Mouse (Mus musculus) liver, embryonic 12.5 days (tissue): ENCODE measurements around the gene Cdc6. TPM values are rescaled to one million over a fixed set of nuclear protein-coding genes. Genes with fewer than 3 reads are reported as not detected.

Experiments used
- ATAC-seq: fragments of 200-750 bp; cut with Nextera tagmentation; 2 replicates; pipeline ENCODE4 v1.8.0; 2017; ENCODE audit warnings: moderate number of reproducible peaks, mild to moderate bottlenecking, moderate library complexity
- H3K27ac ChIP-seq: fragments of 300-500 bp; sonication (generic); 2 replicates; pipeline ENCODE4 v1.5.1; 2016; ENCODE audit warnings: mild to moderate bottlenecking
- H3K27me3 ChIP-seq: fragments of 300-500 bp; sonication (generic); replicated peaks from 2 replicates; pipeline ENCODE4 v1.6.1; 2016; ENCODE audit warnings: mild to moderate bottlenecking, moderate library complexity
- H3K36me3 ChIP-seq: fragments of 300-500 bp; sonication (generic); 2 replicates; pipeline ENCODE4 v1.6.1; 2016; ENCODE audit warnings: mild to moderate bottlenecking, moderate library complexity
- H3K4me1 ChIP-seq: fragments of 300-500 bp; sonication (generic); 2 replicates; pipeline ENCODE4 v1.6.1; 2016
- H3K4me2 ChIP-seq: fragments of 300-500 bp; sonication (generic); 2 replicates; pipeline ENCODE4 v1.6.1; 2016; ENCODE audit warnings: mild to moderate bottlenecking, moderate library complexity
- H3K4me3 ChIP-seq: fragments of 300-500 bp; sonication (generic); 2 replicates; pipeline ENCODE4 v1.5.1; 2016; ENCODE audit warnings: mild to moderate bottlenecking, moderate library complexity
- H3K9ac ChIP-seq: fragments of 300-500 bp; sonication (generic); 2 replicates; pipeline ENCODE4 v1.6.1; 2016; ENCODE audit warnings: mild to moderate bottlenecking, moderate library complexity
- H3K9me3 ChIP-seq: fragments of 300-500 bp; sonication (generic); replicated peaks from 2 replicates; pipeline ENCODE4 v1.6.1; 2016; ENCODE audit warnings: mild to moderate bottlenecking, moderate library complexity
- WGBS: fragments of 180-500 bp; shearing (Covaris S2); methylation state at CpG from one replicate; pipeline ENCODE4 v1.1.7; 2016; ENCODE audit not compliant: insufficient replicate concordance; 5-methylcytosine and 5-hydroxymethylcytosine counted together
- polyA plus RNA-seq: library from polyadenylated mRNA; unstranded; fragments of >200 nt; fragmentation: Nextera tagmentation; extraction: Ambion mirVana; gene quantifications from 2 replicates; pipeline ENCODE4 v1.2.1, GENCODE M21; 2016

Gene Cdc6
- polyA plus RNA-seq, 1 experiment from 2014 or later = 86.5 TPM

GRCm38 (mm10) chr11:98941341-98941825 is 33.8 kb downstream of the Cdc6 start:
- Histone ChIP-seq H3K9me3 (no peaks in the 10 kb centered on the region), H3K36me3 (no peaks in the 10 kb centered on the region), H3K4me3 (peak overlapping the region; percentile 49), H3K27ac (peak overlapping the region; percentile 61), H3K4me1 (peaks cover 98% of the 10 kb centered on the region), H3K4me2 (peak overlapping the region; percentile 94), H3K27me3 (peaks cover 65% of the 10 kb centered on the region), H3K9ac (peak overlapping the region; percentile 39)
- ATAC-seq = no peak
- WGBS = 8% methylated on average over 12 of the region's 12 CpGs

- 5% methylated on average over 15 of the region's 15 CpGs for WGBS
- Histone ChIP-seq H3K4me1 (peaks cover 94% of the 10 kb centered on the region), H3K27me3 (peaks cover 59% of the 10 kb centered on the region), H3K36me3 (no peaks in the 10 kb centered on the region), H3K27ac (peak overlapping the region; percentile 61), H3K9me3 (no peaks in the 10 kb centered on the region), H3K9ac (peak overlapping the region; percentile 39), H3K4me3 (peak overlapping the region; percentile 49), H3K4me2 (peak overlapping the region; percentile 94)
- peak; percentile 33; the same call in 1 of the 2 replicates for ATAC-seq
Measured at GRCm38 (mm10) chr11:98941826-98942550, 34.4 kb downstream of the Cdc6 start.

- Histone ChIP-seq H3K27ac (peak overlapping the region; percentile 61), H3K27me3 (peaks cover 54% of the 10 kb centered on the region), H3K36me3 (no peaks in the 10 kb centered on the region), H3K4me1 (peaks cover 94% of the 10 kb centered on the region), H3K4me3 (peak overlapping the region; percentile 49), H3K4me2 (peak overlapping the region; percentile 94), H3K9me3 (no peaks in the 10 kb centered on the region), H3K9ac (peak overlapping the region; percentile 29; the same call in 1 of the 2 replicates)
- WGBS = 29% methylated on average over 3 of the region's 3 CpGs
- ATAC-seq = no peak
Measured at GRCm38 (mm10) chr11:98942555-98942922, 34.9 kb downstream of the Cdc6 start.

- peaks cover 94% of the 10 kb centered on the region for H3K4me1 ChIP-seq
- ATAC-seq = no peak
- peak overlapping the region; percentile 94 for H3K4me2 ChIP-seq
- H3K9ac ChIP-seq = peak overlapping the region; percentile 29; the same call in 1 of the 2 replicates
- H3K27ac ChIP-seq = peak overlapping the region; percentile 61
- no peaks in the 10 kb centered on the region for H3K9me3 ChIP-seq
- WGBS = 63% methylated on average over 8 of the region's 8 CpGs
- peaks cover 48% of the 10 kb centered on the region for H3K27me3 ChIP-seq
- no peak overlapping the region for H3K4me3 ChIP-seq
- no peaks in the 10 kb centered on the region for H3K36me3 ChIP-seq
Measured at GRCm38 (mm10) chr11:98942923-98943641, 35.5 kb downstream of the Cdc6 start.

GRCm38 (mm10) chr11:98943741-98944461 is 36.3 kb downstream of the Cdc6 start:
- Histone ChIP-seq H3K36me3 (no peaks in the 10 kb centered on the region), H3K4me1 (peaks cover 94% of the 10 kb centered on the region), H3K27ac (peak overlapping the region; percentile 43), H3K9me3 (no peaks in the 10 kb centered on the region), H3K4me2 (peak overlapping the region; percentile 94), H3K27me3 (peaks cover 40% of the 10 kb centered on the region), H3K9ac (peak overlapping the region; percentile 12; the same call in 1 of the 2 replicates), H3K4me3 (no peak overlapping the region)
- 26% methylated on average over 14 of the region's 14 CpGs for WGBS
- no peak for ATAC-seq

GRCm38 (mm10) chr11:98944897-98945604 is 37.5 kb downstream of the Cdc6 start:
- peaks cover 91% of the 10 kb centered on the region for H3K4me1 ChIP-seq
- no peak for ATAC-seq
- no peaks in the 10 kb centered on the region for H3K36me3 ChIP-seq
- 46% methylated on average over 11 of the region's 11 CpGs for WGBS
- no peaks in the 10 kb centered on the region for H3K9me3 ChIP-seq
- H3K27ac ChIP-seq = peak overlapping the region; percentile 43; the same call in 1 of the 2 replicates
- no peak overlapping the region for H3K9ac ChIP-seq
- H3K4me2 ChIP-seq = peak overlapping the region; percentile 94
- peaks cover 36% of the 10 kb centered on the region for H3K27me3 ChIP-seq
- H3K4me3 ChIP-seq = no peak overlapping the region

- H3K4me1 ChIP-seq = peaks cover 86% of the 10 kb centered on the region
- no peaks in the 10 kb centered on the region for H3K9me3 ChIP-seq
- H3K36me3 ChIP-seq = peaks cover 1% of the 10 kb centered on the region; the same call in 1 of the 2 replicates
- no peak overlapping the region for H3K4me3 ChIP-seq
- no peak overlapping the region for H3K4me2 ChIP-seq
- H3K27me3 ChIP-seq = peaks cover 35% of the 10 kb centered on the region
- peak overlapping the region; percentile 28; the same call in 1 of the 2 replicates for H3K27ac ChIP-seq
- H3K9ac ChIP-seq = no peak overlapping the region
- WGBS = 35% methylated on average over 1 of the region's 3 CpGs
- no peak for ATAC-seq
Measured at GRCm38 (mm10) chr11:98945605-98945977, 38.0 kb downstream of the Cdc6 start.

GRCm38 (mm10) chr11:98947969-98948569 is 40.5 kb downstream of the Cdc6 start:
- Histone ChIP-seq H3K36me3 (peaks cover 7% of the 10 kb centered on the region; the same call in 1 of the 2 replicates), H3K4me3 (no peak overlapping the region), H3K27ac (peak overlapping the region; percentile 38; the same call in 1 of the 2 replicates), H3K4me1 (peaks cover 79% of the 10 kb centered on the region), H3K9ac (peak overlapping the region; percentile 6; the same call in 1 of the 2 replicates), H3K27me3 (peaks cover 32% of the 10 kb centered on the region), H3K9me3 (no peaks in the 10 kb centered on the region), H3K4me2 (peak overlapping the region; percentile 20)
- peak; percentile 18 for ATAC-seq
- WGBS = 10% methylated on average over 18 of the region's 18 CpGs

- H3K4me2 ChIP-seq = no peak overlapping the region
- ATAC-seq = no peak
- H3K9ac ChIP-seq = no peak overlapping the region
- peaks cover 7% of the 10 kb centered on the region; the same call in 1 of the 2 replicates for H3K36me3 ChIP-seq
- no peak overlapping the region for H3K4me3 ChIP-seq
- peaks cover 31% of the 10 kb centered on the region for H3K27me3 ChIP-seq
- H3K9me3 ChIP-seq = no peaks in the 10 kb centered on the region
- no peak overlapping the region for H3K27ac ChIP-seq
- H3K4me1 ChIP-seq = peaks cover 79% of the 10 kb centered on the region
- 57% methylated on average over 12 of the region's 12 CpGs for WGBS
Measured at GRCm38 (mm10) chr11:98949242-98949957, 41.8 kb downstream of the Cdc6 start.

GRCm38 (mm10) chr11:98949958-98950460 is 42.4 kb downstream of the Cdc6 start:
- 80% methylated on average over 7 of the region's 7 CpGs for whole genome bisulfite sequencing
- H3K27ac ChIP-seq = no peak overlapping the region
- H3K9me3 ChIP-seq = no peaks in the 10 kb centered on the region
- H3K4me3 ChIP-seq = no peak overlapping the region
- H3K9ac ChIP-seq = no peak overlapping the region
- H3K4me1 ChIP-seq = peaks cover 79% of the 10 kb centered on the region
- no peak overlapping the region for H3K4me2 ChIP-seq
- peaks cover 7% of the 10 kb centered on the region; the same call in 1 of the 2 replicates for H3K36me3 ChIP-seq
- H3K27me3 ChIP-seq = peaks cover 25% of the 10 kb centered on the region
- ATAC-seq = no peak
